Mouse (Mus musculus) ovary, adult 10 weeks (tissue): Measurements from ENCODE around the gene Polg. TPM values are rescaled to one million over a fixed set of nuclear protein-coding genes. Genes with fewer than 3 reads are reported as not detected.

Experiments
- polyA plus RNA-seq: library from polyadenylated mRNA; stranded (reverse); fragments of 350-450 nt; fragmentation: Illumina TruSeq; extraction: RNeasy Lipid Tissue Mini Kit (QIAGEN cat#74804); gene quantifications from one replicate; pipeline ENCODE4 v1.2.3, GENCODE M21; 2014

The Polg gene
- 43.8 TPM for polyA plus RNA-seq

DNA sequence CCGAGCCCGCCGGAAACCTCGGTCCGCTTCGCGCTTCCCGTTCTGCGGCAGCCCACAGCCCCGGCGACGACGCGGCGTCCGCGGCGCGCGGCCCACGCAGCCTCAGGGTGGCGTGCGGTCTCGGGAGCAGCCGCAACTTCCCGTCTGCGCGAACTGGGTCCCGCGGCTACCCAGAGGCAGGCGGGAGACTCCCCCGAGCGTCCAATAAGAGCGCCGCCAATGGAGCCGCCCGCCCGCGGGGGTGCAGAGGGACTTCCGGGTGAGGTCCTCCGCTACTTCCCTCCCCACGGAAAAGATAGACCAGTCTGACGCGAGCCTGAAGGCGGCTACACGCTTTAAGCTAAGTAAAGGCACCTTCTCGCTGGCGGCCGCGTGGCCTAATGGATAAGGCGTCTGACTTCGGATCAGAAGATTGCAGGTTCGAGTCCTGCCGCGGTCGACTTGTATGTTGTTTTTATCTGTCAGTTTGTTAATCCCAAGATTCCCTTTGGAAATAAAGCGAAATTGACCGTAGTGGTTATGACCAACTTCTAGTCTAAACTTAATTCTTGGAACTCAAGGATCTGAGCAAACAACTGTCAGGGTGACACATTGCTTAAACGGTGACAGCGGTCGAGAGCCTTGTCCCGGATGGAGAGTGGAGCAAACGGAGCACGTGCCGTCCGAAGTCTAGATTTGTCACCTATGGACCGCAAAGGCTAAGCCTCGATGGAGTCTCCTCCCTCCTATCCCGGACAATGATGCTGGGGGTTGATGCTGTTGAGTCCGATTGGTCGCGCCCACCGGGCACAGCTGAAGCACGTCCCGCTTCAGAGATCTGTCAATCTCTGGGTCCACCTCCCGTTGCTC lies at the start of gene Polg:
Polg (minus strand) TSS at position 310 of the 849 bp plus-strand sequence.

Other genes with a start within 250 kb of the Polg start
- 65.8 TPM for gene Abhd2, start 193.2 kb downstream of the Polg start, polyA plus RNA-seq
- gene Rlbp1, start 79.3 kb downstream of the Polg start, polyA plus RNA-seq, result not detected
- 7.0 TPM for gene Fanci, start 74.4 kb downstream of the Polg start, polyA plus RNA-seq
- not detected for gene Rhcg, start 151.3 kb upstream of the Polg start, polyA plus RNA-seq
- 11.4 TPM for gene Ticrr, start 193.8 kb upstream of the Polg start, polyA plus RNA-seq
- gene Kif7, start 249.4 kb upstream of the Polg start, polyA plus RNA-seq, result 0.88 TPM